Mouse (Mus musculus) lung, embryonic 15.5 days (tissue): Measurements from ENCODE around the gene Tnni3. TPM values are rescaled to one million over a fixed set of nuclear protein-coding genes. Genes with fewer than 3 reads are reported as not detected.

Experiments
- polyA plus RNA-seq: library from polyadenylated mRNA; unstranded; fragments of >200 nt; fragmentation: Nextera tagmentation; extraction: Ambion mirVana; gene quantifications from 2 replicates; pipeline ENCODE4 v1.2.1, GENCODE M21; 2015

Tnni3 gene
- polyA plus RNA-seq, 1 experiment from 2014 or later: 114 TPM

Other genes starting within 250 kb of the Tnni3 start
- gene Ncr1, start 186.5 kb downstream of the Tnni3 start, polyA plus RNA-seq: 0.14 TPM in 1 of 2 replicates, not detected in the other
- gene Gp6, start 126.5 kb downstream of the Tnni3 start, polyA plus RNA-seq: 0.78 and 0.80 TPM in 2 replicates
- 20.9 and 22.1 TPM in 2 replicates for gene Rdh13, start 78.6 kb downstream of the Tnni3 start, polyA plus RNA-seq
- gene Eps8l1, start 63.6 kb downstream of the Tnni3 start, polyA plus RNA-seq: 14.1 and 15.5 TPM in 2 replicates
- gene Ppp1r12c, start 22.5 kb downstream of the Tnni3 start, polyA plus RNA-seq: 41.6 and 49.0 TPM in 2 replicates
- 13.4 and 23.1 TPM in 2 replicates for gene Tnnt1, start 7.8 kb downstream of the Tnni3 start, polyA plus RNA-seq
- 2.9 and 3.2 TPM in 2 replicates for gene Dnaaf3, start 8.2 kb upstream of the Tnni3 start, polyA plus RNA-seq
- gene Syt5, start 23.3 kb upstream of the Tnni3 start, polyA plus RNA-seq: 4.8 and 5.7 TPM in 2 replicates
- not detected in 2 replicates for gene Ptprh, start 79.8 kb upstream of the Tnni3 start, polyA plus RNA-seq
- gene Tmem86b, start 107.2 kb upstream of the Tnni3 start, polyA plus RNA-seq: 0.76 and 1.00 TPM in 2 replicates
- 9.0 and 9.2 TPM in 2 replicates for gene Ppp6r1, start 134.8 kb upstream of the Tnni3 start, polyA plus RNA-seq
- gene Hspbp1, start 160.8 kb upstream of the Tnni3 start, polyA plus RNA-seq: 99.4 and 99.6 TPM in 2 replicates
- 0.87 and 1.1 TPM in 2 replicates for gene Brsk1, start 166.4 kb upstream of the Tnni3 start, polyA plus RNA-seq
- 0.07 and 0.10 TPM in 2 replicates for gene Tmem150b, start 201.0 kb upstream of the Tnni3 start, polyA plus RNA-seq
- 53.9 and 60.3 TPM in 2 replicates for gene Kmt5c, start 215.9 kb upstream of the Tnni3 start, polyA plus RNA-seq
- gene Cox6b2, start 228.9 kb upstream of the Tnni3 start, polyA plus RNA-seq: 62.9 and 64.1 TPM in 2 replicates
- gene Fam71e2, start 247.1 kb upstream of the Tnni3 start, polyA plus RNA-seq: not detected in 2 replicates